Mouse (Mus musculus) megakaryocyte, embryonic 14.5 days (primary cell): ENCODE results near the gene Dact3.

Experiments
- FLI1 ChIP-seq: IDR thresholded peaks from 2 replicates; pipeline ENCODE4 v1.6.1; 2012; ENCODE audit warnings: low read length, inconsistent platforms, mixed read lengths
- GATA1 ChIP-seq: IDR thresholded peaks from 3 replicates; pipeline ENCODE4 v1.6.1; 2012; ENCODE audit warnings: mixed read lengths, low read length, inconsistent platforms, borderline replicate concordance

DNA sequence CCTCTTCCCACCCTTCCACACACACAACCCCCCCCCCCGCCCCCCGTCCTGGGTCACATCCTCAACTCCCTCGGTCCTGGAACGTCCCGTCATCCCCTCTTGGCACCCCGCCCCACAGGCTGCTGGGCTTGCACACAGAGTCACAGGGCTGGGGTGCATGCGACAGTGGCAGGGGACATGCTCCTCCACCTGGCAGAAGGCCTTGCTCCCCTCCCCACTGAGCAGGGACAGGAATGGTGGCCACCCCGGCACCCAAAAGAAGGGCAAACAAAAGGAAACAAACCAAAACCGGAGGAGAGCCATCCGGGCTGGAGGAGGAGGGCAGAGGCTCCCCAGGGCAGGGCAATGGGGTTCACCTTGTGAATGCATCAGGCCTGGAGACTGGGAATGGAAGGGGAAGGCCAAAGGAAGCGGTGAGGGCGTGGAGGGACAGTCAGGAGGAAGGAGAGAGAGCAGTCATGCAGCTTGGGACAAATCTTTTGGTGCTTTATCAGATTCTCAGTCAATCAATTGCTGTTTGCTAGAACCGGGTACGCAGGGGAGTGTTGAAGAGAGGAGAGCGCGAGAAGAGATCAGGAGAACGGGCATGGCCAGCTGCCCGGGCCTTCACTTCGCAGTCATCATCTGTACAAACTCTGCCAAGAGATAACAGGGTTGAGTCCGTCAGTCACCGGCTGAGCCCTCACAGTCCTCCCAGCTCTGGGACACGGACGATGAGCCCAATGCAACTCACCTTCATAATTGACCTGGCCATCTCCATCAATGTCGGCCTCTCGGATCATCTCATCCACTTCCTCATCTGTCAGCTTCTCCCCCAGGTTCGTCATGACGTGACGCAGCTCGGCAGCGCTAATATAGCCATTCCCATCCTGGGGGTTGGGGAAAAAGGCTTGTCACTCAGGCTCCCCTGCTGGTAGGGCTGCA lies 41.5 kb downstream of the Dact3 start:
- no peak for TF ChIP-seq GATA1
- no peak for TF ChIP-seq FLI1
